In genomic region chr11:119047261-119048132, GRCm38 (mm10) we compare ENCODE assay signal across 9 mouse cellular contexts. TPM values are rescaled to one million over a fixed set of nuclear protein-coding genes. Genes with fewer than 3 reads are reported as not detected.
DNase-seq lines count a peak whose midpoint lies in the region; ATAC-seq and TF ChIP-seq lines count a peak whose summit lies in the region.
"Had no signal": no experiment of that assay in that cellular context is flagged by ENCODE, and none has a peak within 500 bp of the region (broad histone marks: within the 10 kb centered on the region; RNA-seq: fewer than 3 reads in every experiment).

No protein-coding gene starts in this region.

- peak; percentile 22; the same call in 1 of the 2 replicates for ATAC-seq in heart, embryonic 12.5 days (ENCODE audit: insufficient number of reproducible peaks, low FRiP score)
- peak; percentile 10; the same call in 1 of the 2 replicates for ATAC-seq in liver, embryonic 15.5 days (ENCODE audit: insufficient read depth)

- H3K4me2 ChIP-seq in heart, embryonic 12.5 days = peak overlapping the region; percentile 71
- peak overlapping the region; percentile 23; the same call in 1 of the 2 replicates for H3K4me2 ChIP-seq in liver, embryonic 15.5 days

- DNase-seq in heart, adult 11 months = no peak
- peak; percentile 58 for DNase-seq in T-cell, adult 2 months (ENCODE audit: low spot score)
- peak; percentile 66 for DNase-seq in hindbrain, embryonic 10.5 days (ENCODE audit: low spot score)
- no peak for DNase-seq in gastrocnemius, adult 2 months
- no peak for DNase-seq in layer of hippocampus, postnatal 14 days (ENCODE audit: low spot score in 2 of 2)
- no peak for DNase-seq in cerebellum, adult 11 months

- no peak overlapping the region for H3K9ac ChIP-seq in heart, embryonic 12.5 days
- no peak overlapping the region for H3K9ac ChIP-seq in liver, embryonic 15.5 days

- peaks cover 95% of the 10 kb centered on the region for H3K27me3 ChIP-seq in heart, embryonic 12.5 days (replicated peaks)
- H3K27me3 ChIP-seq in hindbrain, embryonic 10.5 days (ENCODE audit: insufficient read depth, poor library complexity, severe bottlenecking) = peaks cover 100% of the 10 kb centered on the region
- H3K27me3 ChIP-seq in liver, embryonic 15.5 days = peaks cover 100% of the 10 kb centered on the region

- no peaks in the 10 kb centered on the region for H3K36me3 ChIP-seq in heart, embryonic 12.5 days
- H3K36me3 ChIP-seq in hindbrain, embryonic 10.5 days = no peaks in the 10 kb centered on the region
- H3K36me3 ChIP-seq in liver, embryonic 15.5 days (replicated peaks) = no peaks in the 10 kb centered on the region

- H3K4me1 ChIP-seq in heart, embryonic 12.5 days (replicated peaks) = peaks cover 47% of the 10 kb centered on the region
- peaks cover 61% of the 10 kb centered on the region for H3K4me1 ChIP-seq in hindbrain, embryonic 10.5 days (replicated peaks)
- peaks cover 46% of the 10 kb centered on the region for H3K4me1 ChIP-seq in liver, embryonic 15.5 days (replicated peaks)

- H3K27ac ChIP-seq in heart, embryonic 12.5 days (ENCODE audit: poor library complexity, severe bottlenecking) = no peak overlapping the region
- no peak overlapping the region for H3K27ac ChIP-seq in hindbrain, embryonic 10.5 days
- H3K27ac ChIP-seq in liver, embryonic 15.5 days (replicated peaks) = no peak overlapping the region
- H3K27ac ChIP-seq in gastrocnemius, adult 2 months = no peak overlapping the region

- TF ChIP-seq CTCF in gastrocnemius, adult 2 months (IDR thresholded peaks at IDR 0.05) = no peak; the same call in 1 of the 2 replicates

- intact Hi-C loops in gastrocnemius, adult 2 months (cut with DNase I) = no loop called here

- H3K4me3 ChIP-seq in heart, embryonic 12.5 days = peak overlapping the region; percentile 38
- H3K4me3 ChIP-seq in hindbrain, embryonic 10.5 days = peak overlapping the region; percentile 51
- no peak overlapping the region for H3K4me3 ChIP-seq in liver, embryonic 15.5 days (replicated peaks)
- H3K4me3 ChIP-seq in gastrocnemius, adult 2 months = no peak overlapping the region; the same call in 1 of the 2 replicates

- WGBS in heart, embryonic 12.5 days = under 1% methylated on average over 42 of the region's 43 CpGs
- under 1% methylated on average over 43 of the region's 43 CpGs for WGBS in hindbrain, embryonic 10.5 days
- WGBS in liver, embryonic 15.5 days (ENCODE audit: insufficient replicate concordance) = 1% methylated on average over 43 of the region's 43 CpGs

- no peaks in the 10 kb centered on the region for H3K9me3 ChIP-seq in heart, embryonic 12.5 days (replicated peaks)
- no peaks in the 10 kb centered on the region for H3K9me3 ChIP-seq in hindbrain, embryonic 10.5 days
- H3K9me3 ChIP-seq in liver, embryonic 15.5 days (replicated peaks) = no peaks in the 10 kb centered on the region

RNA-seq across cellular contexts. Expression of gene Cbx8, which starts 6.7 kb away (rescaled TPM):
- polyA plus RNA-seq in heart, embryonic 12.5 days (2016; fragmentation: Nextera tagmentation; extraction: Ambion mirVana) = 7.3 and 8.8 TPM in 2 replicates
- polyA plus RNA-seq in hindbrain, embryonic 10.5 days (2016; fragmentation: Nextera tagmentation; extraction: Ambion mirVana) = 11.2 and 13.0 TPM in 2 replicates
- polyA plus RNA-seq in liver, embryonic 15.5 days (2015; fragmentation: Nextera tagmentation; extraction: Ambion mirVana) = 3.3 and 3.5 TPM in 2 replicates
- 1 to 10 TPM; 1.5 to 1.6 TPM for total RNA-seq in gastrocnemius, adult 2 months (2021)
- 10 to 100 TPM; 15.0 to 15.2 TPM for total RNA-seq in layer of hippocampus, postnatal 14 days (2021)

RNA-seq across cellular contexts. Expression of gene Cbx2, which starts 24.7 kb away (rescaled TPM):
- polyA plus RNA-seq in heart, embryonic 12.5 days (2016; fragmentation: Nextera tagmentation; extraction: Ambion mirVana) = 29.3 and 30.5 TPM in 2 replicates
- 86.6 and 112 TPM in 2 replicates for polyA plus RNA-seq in hindbrain, embryonic 10.5 days (2016; fragmentation: Nextera tagmentation; extraction: Ambion mirVana)
- polyA plus RNA-seq in liver, embryonic 15.5 days (2015; fragmentation: Nextera tagmentation; extraction: Ambion mirVana) = 3.0 and 3.2 TPM in 2 replicates
- under 1 TPM; 0.69 to 0.95 TPM for total RNA-seq in gastrocnemius, adult 2 months (2021)
- 1 to 10 TPM; 3.6 to 4.2 TPM for total RNA-seq in layer of hippocampus, postnatal 14 days (2021)

RNA-seq across cellular contexts. Expression of gene Cbx4, which starts 38.5 kb away (rescaled TPM):
- 13.2 and 14.9 TPM in 2 replicates for polyA plus RNA-seq in heart, embryonic 12.5 days (2016; fragmentation: Nextera tagmentation; extraction: Ambion mirVana)
- 4.4 and 8.2 TPM in 2 replicates for polyA plus RNA-seq in hindbrain, embryonic 10.5 days (2016; fragmentation: Nextera tagmentation; extraction: Ambion mirVana)
- 2.8 and 2.9 TPM in 2 replicates for polyA plus RNA-seq in liver, embryonic 15.5 days (2015; fragmentation: Nextera tagmentation; extraction: Ambion mirVana)
- total RNA-seq in gastrocnemius, adult 2 months (2021) = 1 to 10 TPM; 2.1 to 2.2 TPM
- total RNA-seq in layer of hippocampus, postnatal 14 days (2021) = 10 to 100 TPM; 59.1 to 59.4 TPM

RNA-seq across cellular contexts. Expression of gene Enpp7, which starts 59.5 kb away (rescaled TPM):
- not detected in 2 replicates for polyA plus RNA-seq in heart, embryonic 12.5 days (2016; fragmentation: Nextera tagmentation; extraction: Ambion mirVana)
- not detected in 2 replicates for polyA plus RNA-seq in hindbrain, embryonic 10.5 days (2016; fragmentation: Nextera tagmentation; extraction: Ambion mirVana)
- not detected in 2 replicates for polyA plus RNA-seq in liver, embryonic 15.5 days (2015; fragmentation: Nextera tagmentation; extraction: Ambion mirVana)
- not detected for total RNA-seq in gastrocnemius, adult 2 months (2021)
- total RNA-seq in layer of hippocampus, postnatal 14 days (2021) = not detected
- total RNA-seq: ES-E14 had no signal

Comparison
In these comparisons a context has a peak if more than half of its experiments do, and no peak if none do; other contexts are left out.
1. H3K4me3 ChIP-seq: peak in heart, embryonic 12.5 days (single experiment) and hindbrain, embryonic 10.5 days (single experiment); none in liver, embryonic 15.5 days (single experiment) and gastrocnemius, adult 2 months (single experiment).
2. DNase-seq: peak in T-cell, adult 2 months (single experiment) and hindbrain, embryonic 10.5 days (single experiment); none in heart, adult 11 months (single experiment), gastrocnemius, adult 2 months (single experiment), layer of hippocampus, postnatal 14 days (0 of 2) and cerebellum, adult 11 months (single experiment).